Mouse (Mus musculus): ENCODE results near the gene Trabd2b. TPM values are rescaled to one million over a fixed set of nuclear protein-coding genes. Genes with fewer than 3 reads are reported as not detected.

Trabd2b gene
- polyA plus RNA-seq (2014; fragmentation: Nextera tagmentation; extraction: Ambion mirVana), result 0.34 and 0.79 TPM in 2 replicates

DNA sequence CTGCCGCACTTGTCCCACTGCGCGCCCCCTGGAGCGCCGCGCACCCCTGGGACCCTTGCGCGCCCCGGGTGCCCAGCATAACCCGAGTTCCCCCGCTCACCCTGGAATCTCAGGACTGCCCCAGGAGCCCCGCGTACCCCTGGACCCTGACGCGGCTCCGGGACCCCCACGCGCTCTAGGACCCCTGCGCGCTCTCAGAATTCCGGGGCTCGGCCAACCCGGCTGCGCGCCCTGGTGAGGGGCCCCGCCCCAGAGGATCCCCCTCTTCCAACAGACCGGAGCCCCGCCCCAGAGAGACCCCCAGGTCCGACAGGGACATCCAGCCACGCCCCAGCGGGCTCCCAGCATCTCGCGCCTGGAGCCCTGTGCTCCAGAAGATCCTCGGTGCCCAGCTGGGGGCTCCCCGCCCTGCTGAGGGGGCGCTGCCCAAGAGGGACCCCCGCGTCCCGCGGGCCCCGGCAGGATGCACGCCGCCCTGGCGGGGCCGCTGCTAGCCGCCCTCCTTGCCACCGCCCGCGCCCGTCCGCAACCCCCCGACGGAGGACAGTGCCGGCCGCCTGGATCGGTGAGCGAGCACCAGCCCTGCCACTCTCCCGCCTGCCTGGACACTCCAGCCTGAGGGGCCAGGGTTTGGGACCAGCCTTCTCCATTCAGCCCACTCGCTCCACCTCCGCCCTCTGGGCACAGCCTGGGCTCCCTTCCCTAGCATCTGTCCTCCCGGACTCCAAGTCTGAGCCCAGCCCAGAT, at the start of gene Trabd2b:
Gene Trabd2b (plus strand): TSS at position 370 of the 747 bp plus-strand sequence.
- Histone ChIP-seq H3K9ac (replicated peaks; ENCODE audit: low read length) (peak within 1 kb of the TSS; percentile 47), H3K4me2 (ENCODE audit: low read length) (peak within 1 kb of the TSS; percentile 86), H3K36me3 (ENCODE audit: control insufficient read depth, insufficient read depth, low read length) (no peaks in the 10 kb centered on the region), H3K27ac (replicated peaks; ENCODE audit: low read depth, low read length) (peak within 1 kb of the TSS; percentile 64; the same call in 1 of the 2 replicates), H3K4me1 (ENCODE audit: control insufficient read depth, insufficient read depth, low read length) (peaks cover 21% of the 10 kb centered on the region), H3K9me3 (ENCODE audit: control insufficient read depth, low read length) (no peaks in the 10 kb centered on the region), H3K27me3 (ENCODE audit: control insufficient read depth, insufficient read depth, low read length) (peaks cover 27% of the 10 kb centered on the region; the same call in 1 of the 2 replicates), H3K4me3 (replicated peaks; ENCODE audit: low read depth, low read length) (peak within 1 kb of the TSS; percentile 56)
- WGBS, result under 1% methylated on average over 57 of the region's 61 CpGs
- DNase-seq (peak; percentile 26), ATAC-seq (ENCODE audit: low FRiP score, low TSS enrichment) (peak; percentile 36)

GRCm38 (mm10) chr4:114357420-114357819, 49.1 kb upstream of the Trabd2b start:
- H3K4me3 ChIP-seq (replicated peaks; ENCODE audit: low read depth, low read length), result no peak overlapping the region
- no peaks in the 10 kb centered on the region for H3K9me3 ChIP-seq (ENCODE audit: control insufficient read depth, low read length)
- H3K27me3 ChIP-seq (ENCODE audit: control insufficient read depth, insufficient read depth, low read length), result no peaks in the 10 kb centered on the region
- H3K9ac ChIP-seq (replicated peaks; ENCODE audit: low read length), result no peak overlapping the region
- H3K4me1 ChIP-seq (ENCODE audit: control insufficient read depth, insufficient read depth, low read length), result no peaks in the 10 kb centered on the region
- H3K36me3 ChIP-seq (ENCODE audit: control insufficient read depth, insufficient read depth, low read length), result no peaks in the 10 kb centered on the region
- 75% methylated on average over 4 of the region's 4 CpGs for WGBS
- no peak for DNase-seq
- H3K27ac ChIP-seq (replicated peaks; ENCODE audit: low read depth, low read length), result no peak overlapping the region
- ATAC-seq (ENCODE audit: low FRiP score, low TSS enrichment), result no peak
- H3K4me2 ChIP-seq (ENCODE audit: low read length), result no peak overlapping the region

DNA sequence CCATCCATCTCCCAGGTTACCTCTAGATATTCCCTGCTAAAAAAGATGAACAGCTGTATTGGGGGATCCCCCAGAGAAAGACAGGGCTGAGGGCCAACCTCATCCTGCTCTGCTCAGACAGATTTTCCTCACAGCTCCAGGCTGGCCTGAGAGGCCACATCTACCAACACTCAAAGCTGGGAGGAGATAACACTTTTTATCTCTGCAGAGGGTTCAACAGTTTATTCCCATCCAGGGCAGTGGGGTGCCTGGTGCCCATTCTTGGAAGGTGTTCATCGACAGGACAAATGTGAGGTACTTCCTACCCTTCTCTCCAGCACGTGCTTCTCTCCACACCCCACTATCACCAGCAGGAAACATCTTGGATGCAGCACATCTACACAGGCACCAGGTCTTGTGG, 47.6 kb upstream of the Trabd2b start:
- Histone ChIP-seq H3K36me3 (ENCODE audit: control insufficient read depth, insufficient read depth, low read length) (no peaks in the 10 kb centered on the region), H3K4me1 (ENCODE audit: control insufficient read depth, insufficient read depth, low read length) (no peaks in the 10 kb centered on the region), H3K4me3 (replicated peaks; ENCODE audit: low read depth, low read length) (no peak overlapping the region), H3K4me2 (ENCODE audit: low read length) (no peak overlapping the region), H3K27me3 (ENCODE audit: control insufficient read depth, insufficient read depth, low read length) (no peaks in the 10 kb centered on the region), H3K27ac (replicated peaks; ENCODE audit: low read depth, low read length) (no peak overlapping the region), H3K9ac (replicated peaks; ENCODE audit: low read length) (no peak overlapping the region), H3K9me3 (ENCODE audit: control insufficient read depth, low read length) (no peaks in the 10 kb centered on the region)
- DNase-seq, result no peak
- no peak for ATAC-seq (ENCODE audit: low FRiP score, low TSS enrichment)
- 77% methylated on average over 2 of the region's 2 CpGs for WGBS

GRCm38 (mm10) chr4:114359818-114360217, 46.7 kb upstream of the Trabd2b start:
- H3K27ac ChIP-seq (replicated peaks; ENCODE audit: low read depth, low read length), result no peak overlapping the region
- DNase-seq, result no peak
- no peaks in the 10 kb centered on the region for H3K9me3 ChIP-seq (ENCODE audit: control insufficient read depth, low read length)
- H3K27me3 ChIP-seq (ENCODE audit: control insufficient read depth, insufficient read depth, low read length), result no peaks in the 10 kb centered on the region
- WGBS, result 94% methylated on average over 1 of the region's 1 CpGs
- no peaks in the 10 kb centered on the region for H3K4me1 ChIP-seq (ENCODE audit: control insufficient read depth, insufficient read depth, low read length)
- H3K9ac ChIP-seq (replicated peaks; ENCODE audit: low read length), result no peak overlapping the region
- no peak for ATAC-seq (ENCODE audit: low FRiP score, low TSS enrichment)
- H3K4me3 ChIP-seq (replicated peaks; ENCODE audit: low read depth, low read length), result no peak overlapping the region
- H3K4me2 ChIP-seq (ENCODE audit: low read length), result no peak overlapping the region
- H3K36me3 ChIP-seq (ENCODE audit: control insufficient read depth, insufficient read depth, low read length), result no peaks in the 10 kb centered on the region

DNA sequence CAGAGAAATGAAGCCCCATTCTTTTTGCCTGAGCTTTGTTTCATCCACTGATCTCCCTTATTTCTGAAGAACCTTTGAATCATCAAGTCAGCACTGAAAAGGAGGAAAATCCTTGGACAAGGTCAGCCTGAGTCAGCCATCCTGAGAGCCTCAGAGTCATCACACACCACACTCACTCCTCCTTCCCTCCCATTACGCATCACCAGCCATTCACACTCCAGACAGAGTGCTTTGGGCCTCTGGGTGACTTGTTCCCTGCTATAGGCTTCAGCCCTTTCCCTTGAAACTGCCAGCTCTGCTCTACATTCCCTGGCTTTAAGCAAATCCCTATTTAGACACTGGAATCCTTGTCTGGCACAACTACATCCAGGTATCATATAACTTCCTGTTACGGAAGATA, 45.2 kb upstream of the Trabd2b start:
- H3K4me3 ChIP-seq (replicated peaks; ENCODE audit: low read depth, low read length), result no peak overlapping the region

GRCm38 (mm10) chr4:114365000-114365399, 41.5 kb upstream of the Trabd2b start:
- H3K4me2 ChIP-seq (ENCODE audit: low read length), result no peak overlapping the region
- DNase-seq (no peak), ATAC-seq (ENCODE audit: low FRiP score, low TSS enrichment) (no peak)
- H3K27ac ChIP-seq (replicated peaks; ENCODE audit: low read depth, low read length), result no peak overlapping the region
- no peaks in the 10 kb centered on the region for H3K27me3 ChIP-seq (ENCODE audit: control insufficient read depth, insufficient read depth, low read length)
- H3K9me3 ChIP-seq (ENCODE audit: control insufficient read depth, low read length), result no peaks in the 10 kb centered on the region
- H3K36me3 ChIP-seq (ENCODE audit: control insufficient read depth, insufficient read depth, low read length), result no peaks in the 10 kb centered on the region
- H3K9ac ChIP-seq (replicated peaks; ENCODE audit: low read length), result no peak overlapping the region
- H3K4me3 ChIP-seq (replicated peaks; ENCODE audit: low read depth, low read length), result no peak overlapping the region
- H3K4me1 ChIP-seq (ENCODE audit: control insufficient read depth, insufficient read depth, low read length), result no peaks in the 10 kb centered on the region
- WGBS, result 73% methylated on average over 4 of the region's 4 CpGs

More for the DNA sequence above, 45.2 kb upstream of the Trabd2b start:
- no peaks in the 10 kb centered on the region for H3K9me3 ChIP-seq (ENCODE audit: control insufficient read depth, low read length)
- DNase-seq (no peak), ATAC-seq (ENCODE audit: low FRiP score, low TSS enrichment) (no peak)
- no peak overlapping the region for H3K4me2 ChIP-seq (ENCODE audit: low read length)
- no peak overlapping the region for H3K27ac ChIP-seq (replicated peaks; ENCODE audit: low read depth, low read length)
- no peak overlapping the region for H3K9ac ChIP-seq (replicated peaks; ENCODE audit: low read length)
- no peaks in the 10 kb centered on the region for H3K4me1 ChIP-seq (ENCODE audit: control insufficient read depth, insufficient read depth, low read length)
- WGBS, result 86% methylated on average over 2 of the region's 2 CpGs
- no peaks in the 10 kb centered on the region for H3K36me3 ChIP-seq (ENCODE audit: control insufficient read depth, insufficient read depth, low read length)
- no peaks in the 10 kb centered on the region for H3K27me3 ChIP-seq (ENCODE audit: control insufficient read depth, insufficient read depth, low read length)

GRCm38 (mm10) chr4:114365595-114365994, 40.9 kb upstream of the Trabd2b start:
- Histone ChIP-seq H3K4me1 (ENCODE audit: control insufficient read depth, insufficient read depth, low read length) (no peaks in the 10 kb centered on the region), H3K4me2 (ENCODE audit: low read length) (no peak overlapping the region), H3K27me3 (ENCODE audit: control insufficient read depth, insufficient read depth, low read length) (no peaks in the 10 kb centered on the region), H3K36me3 (ENCODE audit: control insufficient read depth, insufficient read depth, low read length) (no peaks in the 10 kb centered on the region), H3K27ac (replicated peaks; ENCODE audit: low read depth, low read length) (no peak overlapping the region), H3K9me3 (ENCODE audit: control insufficient read depth, low read length) (no peaks in the 10 kb centered on the region), H3K4me3 (replicated peaks; ENCODE audit: low read depth, low read length) (no peak overlapping the region), H3K9ac (replicated peaks; ENCODE audit: low read length) (no peak overlapping the region)
- ATAC-seq (ENCODE audit: low FRiP score, low TSS enrichment) (no peak), DNase-seq (no peak)

DNA sequence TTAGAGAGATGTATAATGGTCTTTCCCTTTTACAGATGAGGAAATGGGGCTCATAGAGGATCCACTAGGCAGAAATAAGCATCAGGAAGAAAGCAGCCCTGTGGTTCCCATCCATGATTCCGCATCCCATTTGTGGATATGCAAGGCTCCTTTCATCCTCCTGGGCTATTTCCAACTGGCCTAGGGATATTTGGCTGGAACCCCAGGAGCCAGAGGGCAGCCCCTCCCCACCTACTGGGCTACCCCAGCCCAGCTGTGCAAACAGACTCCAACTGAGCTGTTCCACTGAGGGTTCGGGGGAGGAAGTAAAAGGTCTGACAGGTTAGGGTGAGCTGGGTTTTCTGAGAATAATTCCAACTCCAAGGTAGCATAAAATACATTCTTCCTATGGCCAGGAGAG, 39.5 kb upstream of the Trabd2b start:
- Histone ChIP-seq H3K27ac (replicated peaks; ENCODE audit: low read depth, low read length) (no peak overlapping the region), H3K9ac (replicated peaks; ENCODE audit: low read length) (no peak overlapping the region), H3K36me3 (ENCODE audit: control insufficient read depth, insufficient read depth, low read length) (no peaks in the 10 kb centered on the region), H3K4me3 (replicated peaks; ENCODE audit: low read depth, low read length) (no peak overlapping the region), H3K9me3 (ENCODE audit: control insufficient read depth, low read length) (no peaks in the 10 kb centered on the region), H3K27me3 (ENCODE audit: control insufficient read depth, insufficient read depth, low read length) (no peaks in the 10 kb centered on the region), H3K4me2 (ENCODE audit: low read length) (no peak overlapping the region), H3K4me1 (ENCODE audit: control insufficient read depth, insufficient read depth, low read length) (no peaks in the 10 kb centered on the region)
- 62% methylated on average over 2 of the region's 2 CpGs for WGBS
- DNase-seq, result no peak
- no peak for ATAC-seq (ENCODE audit: low FRiP score, low TSS enrichment)

DNA sequence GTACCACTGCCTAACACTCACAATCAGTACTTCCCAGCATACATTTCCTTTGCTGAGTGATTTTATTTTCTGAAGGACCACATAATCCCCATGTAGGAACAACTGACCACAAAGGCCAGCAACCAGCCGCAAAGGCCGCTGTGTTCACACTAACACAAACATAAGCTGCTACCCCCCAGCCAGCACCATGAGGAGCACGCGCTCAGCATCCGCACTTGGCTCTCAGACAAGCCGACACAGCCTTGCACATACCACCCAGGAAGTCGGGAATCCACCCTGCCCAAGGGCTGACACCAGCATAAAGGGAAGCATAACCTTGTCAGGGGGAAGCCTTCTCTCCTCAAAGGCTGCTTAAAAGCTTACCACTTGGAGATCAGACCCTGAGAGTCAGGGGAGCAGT, 38.7 kb upstream of the Trabd2b start:
- H3K4me2 ChIP-seq (ENCODE audit: low read length), result no peak overlapping the region
- H3K9ac ChIP-seq (replicated peaks; ENCODE audit: low read length), result no peak overlapping the region
- H3K9me3 ChIP-seq (ENCODE audit: control insufficient read depth, low read length), result no peaks in the 10 kb centered on the region
- no peak overlapping the region for H3K27ac ChIP-seq (replicated peaks; ENCODE audit: low read depth, low read length)
- no peak overlapping the region for H3K4me3 ChIP-seq (replicated peaks; ENCODE audit: low read depth, low read length)
- H3K4me1 ChIP-seq (ENCODE audit: control insufficient read depth, insufficient read depth, low read length), result no peaks in the 10 kb centered on the region
- ATAC-seq (ENCODE audit: low FRiP score, low TSS enrichment) (no peak), DNase-seq (no peak)
- 20% methylated on average over 7 of the region's 7 CpGs for WGBS
- H3K27me3 ChIP-seq (ENCODE audit: control insufficient read depth, insufficient read depth, low read length), result no peaks in the 10 kb centered on the region
- no peaks in the 10 kb centered on the region for H3K36me3 ChIP-seq (ENCODE audit: control insufficient read depth, insufficient read depth, low read length)

All from midbrain, embryonic 14.5 days (tissue).